Mouse (Mus musculus) limb, embryonic 12.5 days (tissue): ENCODE data around the gene Txn1. TPM values are rescaled to one million over a fixed set of nuclear protein-coding genes. Genes with fewer than 3 reads are reported as not detected.

ENCODE experiments used
- ATAC-seq: fragments of 200-750 bp; cut with Nextera tagmentation; 2 replicates; pipeline ENCODE4 v1.8.0; 2017; ENCODE audit warnings: low read depth, moderate TSS enrichment; ENCODE audit not compliant: insufficient number of reproducible peaks, insufficient read depth, low FRiP score, low TSS enrichment
- H3K27ac ChIP-seq: fragments of 300-500 bp; sonication (generic); 2 replicates; pipeline ENCODE4 v1.5.1; 2016; ENCODE audit warnings: mild to moderate bottlenecking, moderate library complexity
- H3K27me3 ChIP-seq: fragments of 300-500 bp; sonication (generic); 2 replicates; pipeline ENCODE4 v1.6.1; 2016; ENCODE audit warnings: mild to moderate bottlenecking, moderate library complexity
- H3K36me3 ChIP-seq: fragments of 300-500 bp; sonication (generic); 2 replicates; pipeline ENCODE4 v1.6.1; 2016; ENCODE audit warnings: mild to moderate bottlenecking, moderate library complexity
- H3K4me1 ChIP-seq: fragments of 300-500 bp; sonication (generic); replicated peaks from 2 replicates; pipeline ENCODE4 v1.6.1; 2016
- H3K4me2 ChIP-seq: fragments of 300-500 bp; sonication (generic); 2 replicates; pipeline ENCODE4 v1.6.1; 2016; ENCODE audit warnings: mild to moderate bottlenecking, moderate library complexity
- H3K4me3 ChIP-seq: fragments of 300-500 bp; sonication (generic); replicated peaks from 2 replicates; pipeline ENCODE4 v1.5.1; 2016; ENCODE audit warnings: mild to moderate bottlenecking
- H3K9ac ChIP-seq: fragments of 300-500 bp; sonication (generic); replicated peaks from 2 replicates; pipeline ENCODE4 v1.6.1; 2016; ENCODE audit warnings: mild to moderate bottlenecking, moderate library complexity
- H3K9me3 ChIP-seq: fragments of 300-500 bp; sonication (generic); 2 replicates; pipeline ENCODE4 v1.6.1; 2016; ENCODE audit warnings: mild to moderate bottlenecking, moderate library complexity
- WGBS: fragments of 180-500 bp; shearing (Covaris S2); methylation state at CpG from one replicate; pipeline ENCODE4 v1.1.7; 2016; 5-methylcytosine and 5-hydroxymethylcytosine counted together
- polyA plus RNA-seq: library from polyadenylated mRNA; unstranded; fragments of >200 nt; fragmentation: Nextera tagmentation; extraction: Ambion mirVana; gene quantifications from 2 replicates; pipeline ENCODE4 v1.2.1, GENCODE M21; 2016

Txn1 gene
- polyA plus RNA-seq, 1 experiment from 2014 or later = 450 TPM

GRCm38 (mm10) chr4:57916201-57916661 is 40.0 kb downstream of the Txn1 start, which contains the start of gene D630039A03Rik:
D630039A03Rik (minus strand) TSS chr4:57916297.
- H3K9me3 ChIP-seq = no peaks in the 10 kb centered on the region
- H3K27me3 ChIP-seq = peaks cover 9% of the 10 kb centered on the region; the same call in 1 of the 2 replicates
- H3K9ac ChIP-seq = no peak within 1 kb of the TSS
- H3K36me3 ChIP-seq = no peaks in the 10 kb centered on the region
- peak within 1 kb of the TSS; percentile 2 for H3K4me3 ChIP-seq
- H3K4me2 ChIP-seq = peak within 1 kb of the TSS; percentile 50
- no peak within 1 kb of the TSS for H3K27ac ChIP-seq
- WGBS = 5% methylated on average over 9 of the region's 9 CpGs
- H3K4me1 ChIP-seq = peaks cover 32% of the 10 kb centered on the region
- no peak for ATAC-seq

- Histone ChIP-seq H3K36me3 (no peaks in the 10 kb centered on the region), H3K4me2 (peak overlapping the region; percentile 50), H3K9ac (no peak overlapping the region), H3K4me1 (peaks cover 30% of the 10 kb centered on the region), H3K9me3 (no peaks in the 10 kb centered on the region), H3K27ac (no peak overlapping the region), H3K27me3 (peaks cover 9% of the 10 kb centered on the region; the same call in 1 of the 2 replicates), H3K4me3 (peak overlapping the region; percentile 2; the same call in 1 of the 2 replicates)
- no peak for ATAC-seq
- 38% methylated on average over 17 of the region's 17 CpGs for WGBS
Measured at GRCm38 (mm10) chr4:57915216-57915965, 40.8 kb downstream of the Txn1 start.

GRCm38 (mm10) chr4:57914193-57915190 is 41.7 kb downstream of the Txn1 start:
- Histone ChIP-seq H3K4me3 (no peak overlapping the region), H3K9ac (no peak overlapping the region), H3K4me1 (peaks cover 21% of the 10 kb centered on the region), H3K27me3 (peaks cover 9% of the 10 kb centered on the region; the same call in 1 of the 2 replicates), H3K27ac (no peak overlapping the region), H3K36me3 (no peaks in the 10 kb centered on the region), H3K4me2 (no peak overlapping the region), H3K9me3 (no peaks in the 10 kb centered on the region)
- no peak for ATAC-seq
- WGBS = 73% methylated on average over 9 of the region's 10 CpGs

GRCm38 (mm10) chr4:57913021-57913420 is 43.2 kb downstream of the Txn1 start:
- H3K4me1 ChIP-seq = peaks cover 17% of the 10 kb centered on the region
- H3K27me3 ChIP-seq = peaks cover 9% of the 10 kb centered on the region
- H3K4me2 ChIP-seq = no peak overlapping the region
- H3K9me3 ChIP-seq = no peaks in the 10 kb centered on the region
- H3K4me3 ChIP-seq = no peak overlapping the region
- no peak for ATAC-seq
- H3K36me3 ChIP-seq = no peaks in the 10 kb centered on the region
- no peak overlapping the region for H3K9ac ChIP-seq
- no peak overlapping the region for H3K27ac ChIP-seq

- H3K27ac ChIP-seq = no peak overlapping the region
- ATAC-seq = no peak
- 66% methylated on average over 6 of the region's 6 CpGs for WGBS
- H3K9ac ChIP-seq = no peak overlapping the region
- H3K36me3 ChIP-seq = no peaks in the 10 kb centered on the region
- H3K9me3 ChIP-seq = no peaks in the 10 kb centered on the region
- no peaks in the 10 kb centered on the region; the same call in 1 of the 2 replicates for H3K27me3 ChIP-seq
- no peak overlapping the region for H3K4me2 ChIP-seq
- peaks cover 8% of the 10 kb centered on the region for H3K4me1 ChIP-seq
- no peak overlapping the region for H3K4me3 ChIP-seq
Measured at GRCm38 (mm10) chr4:57908860-57909259, 47.4 kb downstream of the Txn1 start.

GRCm38 (mm10) chr4:57906708-57907107 is 49.5 kb downstream of the Txn1 start:
- H3K4me1 ChIP-seq = peaks cover 10% of the 10 kb centered on the region
- no peaks in the 10 kb centered on the region for H3K36me3 ChIP-seq
- no peak overlapping the region for H3K27ac ChIP-seq
- WGBS = 18% methylated on average over 2 of the region's 2 CpGs
- ATAC-seq = no peak
- no peak overlapping the region for H3K9ac ChIP-seq
- H3K27me3 ChIP-seq = no peaks in the 10 kb centered on the region; the same call in 1 of the 2 replicates
- H3K4me3 ChIP-seq = no peak overlapping the region
- no peak overlapping the region for H3K4me2 ChIP-seq
- H3K9me3 ChIP-seq = no peaks in the 10 kb centered on the region

GRCm38 (mm10) chr4:57904638-57905037 is 51.6 kb downstream of the Txn1 start:
- 35% methylated on average over 9 of the region's 9 CpGs for WGBS
- Histone ChIP-seq H3K9ac (no peak overlapping the region), H3K4me3 (no peak overlapping the region), H3K27me3 (no peaks in the 10 kb centered on the region; the same call in 1 of the 2 replicates), H3K4me1 (peaks cover 10% of the 10 kb centered on the region), H3K9me3 (no peaks in the 10 kb centered on the region), H3K36me3 (no peaks in the 10 kb centered on the region), H3K4me2 (0 out of 2 replicates have a peak overlapping the region, but pooled peaks have one; percentile 6), H3K27ac (no peak overlapping the region)
- ATAC-seq = 0 out of 2 replicates have a peak, but pooled peaks have one; percentile 7

GRCm38 (mm10) chr4:57904211-57904610 is 52.0 kb downstream of the Txn1 start:
- 0 out of 2 replicates have a peak, but pooled peaks have one; percentile 43 for ATAC-seq
- Histone ChIP-seq H3K4me1 (peaks cover 10% of the 10 kb centered on the region), H3K27ac (no peak overlapping the region), H3K36me3 (no peaks in the 10 kb centered on the region), H3K27me3 (no peaks in the 10 kb centered on the region; the same call in 1 of the 2 replicates), H3K9ac (no peak overlapping the region), H3K4me2 (0 out of 2 replicates have a peak overlapping the region, but pooled peaks have one; percentile 6), H3K9me3 (no peaks in the 10 kb centered on the region), H3K4me3 (no peak overlapping the region)
- 6% methylated on average over 5 of the region's 5 CpGs for WGBS

- Histone ChIP-seq H3K9me3 (no peaks in the 10 kb centered on the region), H3K27me3 (no peaks in the 10 kb centered on the region), H3K36me3 (no peaks in the 10 kb centered on the region; the same call in 1 of the 2 replicates), H3K4me2 (no peak overlapping the region), H3K4me1 (peaks cover 10% of the 10 kb centered on the region), H3K4me3 (no peak overlapping the region), H3K27ac (no peak overlapping the region), H3K9ac (no peak overlapping the region)
- 82% methylated on average over 5 of the region's 5 CpGs for WGBS
- ATAC-seq = no peak
Measured at GRCm38 (mm10) chr4:57902619-57903018, 53.6 kb downstream of the Txn1 start.

- peaks cover 3% of the 10 kb centered on the region; the same call in 1 of the 2 replicates for H3K36me3 ChIP-seq
- no peak overlapping the region for H3K27ac ChIP-seq
- no peak overlapping the region for H3K4me3 ChIP-seq
- H3K4me1 ChIP-seq = peaks cover 14% of the 10 kb centered on the region
- H3K4me2 ChIP-seq = no peak overlapping the region
- H3K9me3 ChIP-seq = no peaks in the 10 kb centered on the region
- H3K9ac ChIP-seq = no peak overlapping the region
- no peak for ATAC-seq
- no peaks in the 10 kb centered on the region for H3K27me3 ChIP-seq
- 5% methylated on average over 4 of the region's 4 CpGs for WGBS
Measured at GRCm38 (mm10) chr4:57901210-57901609, 55.0 kb downstream of the Txn1 start.

- no peak overlapping the region for H3K27ac ChIP-seq
- no peak overlapping the region for H3K9ac ChIP-seq
- peaks cover 14% of the 10 kb centered on the region for H3K36me3 ChIP-seq
- H3K27me3 ChIP-seq = no peaks in the 10 kb centered on the region
- peaks cover 28% of the 10 kb centered on the region for H3K4me1 ChIP-seq
- H3K9me3 ChIP-seq = no peaks in the 10 kb centered on the region
- H3K4me2 ChIP-seq = no peak overlapping the region
- 75% methylated on average over 3 of the region's 3 CpGs for WGBS
- no peak overlapping the region for H3K4me3 ChIP-seq
- no peak for ATAC-seq
Measured at GRCm38 (mm10) chr4:57896631-57897030, 59.6 kb downstream of the Txn1 start.
